Mouse (Mus musculus): ENCODE measurements around the gene Clec16a.

The Clec16a gene

DNA sequence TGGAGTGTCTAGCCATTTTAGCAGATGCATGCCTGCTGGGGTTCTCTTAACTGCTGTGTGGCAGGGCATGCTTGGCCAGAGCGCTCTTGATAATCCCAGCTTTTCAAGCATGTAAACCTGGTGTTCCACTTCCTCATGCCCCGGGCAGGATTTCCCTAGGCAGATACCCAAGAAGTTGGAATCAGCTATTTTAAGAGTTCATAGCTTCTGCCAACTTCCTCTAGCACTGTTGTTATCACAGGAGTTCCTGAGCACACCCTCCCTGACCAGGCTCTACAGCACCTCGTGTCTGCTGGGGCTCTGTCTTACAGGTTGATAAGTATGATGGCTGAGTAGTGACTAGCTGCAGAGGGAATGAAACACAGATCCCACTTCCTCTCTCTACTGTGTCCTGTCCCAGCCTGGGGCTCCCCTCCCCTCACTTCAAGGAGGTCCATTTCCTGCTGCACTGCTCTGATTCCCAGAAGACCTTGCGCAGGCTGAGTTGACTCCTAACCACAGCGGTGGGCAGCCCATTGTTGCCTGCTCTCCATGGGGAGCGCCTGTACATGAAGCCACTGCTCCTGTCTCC is 144.7 kb downstream of the Clec16a start:
- peak; percentile 38 for DNase-seq

DNA sequence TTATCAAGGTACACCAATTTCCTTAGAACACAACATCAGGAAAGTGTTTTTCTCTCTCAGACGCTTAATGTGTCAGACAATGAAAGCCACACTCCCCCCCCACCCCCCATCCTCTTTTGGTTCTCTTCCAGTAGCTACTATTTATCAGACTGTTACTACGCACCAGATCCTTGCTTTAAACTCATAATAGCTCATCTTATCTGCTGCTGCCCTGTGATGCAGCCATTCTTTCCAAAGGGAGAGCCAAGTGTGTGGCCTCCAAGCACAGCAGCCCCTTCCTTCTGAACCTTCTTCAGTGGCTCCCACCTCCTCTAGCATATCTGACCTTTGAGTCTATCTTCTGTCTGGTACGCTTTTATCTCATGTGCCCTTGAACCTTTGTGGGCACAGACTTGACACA is 145.3 kb downstream of the Clec16a start:
- DNase-seq, result peak; percentile 9

DNA sequence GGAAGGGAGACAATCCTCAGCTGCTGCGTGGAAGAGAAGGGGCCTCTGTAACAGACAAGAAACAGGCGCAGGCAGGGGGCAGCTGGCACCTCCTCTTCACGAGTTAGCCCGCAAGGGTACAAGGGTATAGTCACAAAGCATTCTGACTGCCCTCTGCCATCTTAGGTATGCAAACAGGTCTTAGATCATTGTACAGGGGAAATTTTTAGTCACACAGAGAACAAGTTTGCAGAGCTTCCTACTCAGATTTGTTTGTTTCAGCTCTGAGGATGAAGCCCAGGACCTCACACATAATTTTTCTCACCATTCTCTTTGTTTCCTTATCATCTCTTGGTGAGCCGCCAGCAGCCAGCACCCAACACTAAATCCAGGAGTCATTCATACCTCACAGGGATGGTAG is 146.6 kb downstream of the Clec16a start:
- no peak for DNase-seq

DNA sequence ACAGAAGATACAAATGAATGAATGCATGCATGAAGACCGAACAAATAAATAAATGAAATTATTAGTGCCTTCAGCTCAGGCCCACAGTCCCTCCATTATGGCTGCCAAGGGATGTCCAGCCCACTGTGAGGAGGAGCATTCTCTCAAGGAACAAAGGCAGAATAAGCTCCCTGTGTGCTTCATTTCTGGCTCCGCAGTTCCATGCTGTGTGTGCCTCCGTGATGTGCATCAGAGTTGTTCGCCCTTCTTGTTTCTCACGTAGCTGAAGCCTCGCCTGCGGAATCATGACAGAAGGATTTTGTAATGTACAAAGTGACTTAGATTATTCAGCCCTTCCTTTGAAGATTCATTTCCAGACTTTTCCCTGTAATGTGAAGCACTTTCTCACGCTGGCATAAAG is 147.7 kb downstream of the Clec16a start:
- no peak for DNase-seq

DNA sequence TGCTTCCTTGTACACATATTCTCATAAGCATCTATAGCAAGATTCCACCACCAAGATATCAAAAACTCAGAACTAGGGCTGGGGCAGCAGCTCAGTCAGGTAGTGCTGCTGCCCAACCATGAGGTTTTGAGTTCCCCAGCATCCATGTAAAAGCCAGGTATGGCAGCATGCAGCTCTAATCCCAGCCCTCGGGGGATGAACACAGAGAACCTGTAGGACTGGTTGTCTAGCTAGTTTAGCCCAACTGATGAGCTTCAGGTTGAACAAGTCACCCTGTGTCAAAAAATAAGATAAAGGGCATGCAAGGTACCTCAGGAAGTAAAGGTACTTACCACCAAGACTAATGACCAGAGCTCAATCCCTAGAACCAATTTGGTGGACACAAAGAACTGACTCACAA is 148.3 kb downstream of the Clec16a start:
- DNase-seq, result no peak

DNA sequence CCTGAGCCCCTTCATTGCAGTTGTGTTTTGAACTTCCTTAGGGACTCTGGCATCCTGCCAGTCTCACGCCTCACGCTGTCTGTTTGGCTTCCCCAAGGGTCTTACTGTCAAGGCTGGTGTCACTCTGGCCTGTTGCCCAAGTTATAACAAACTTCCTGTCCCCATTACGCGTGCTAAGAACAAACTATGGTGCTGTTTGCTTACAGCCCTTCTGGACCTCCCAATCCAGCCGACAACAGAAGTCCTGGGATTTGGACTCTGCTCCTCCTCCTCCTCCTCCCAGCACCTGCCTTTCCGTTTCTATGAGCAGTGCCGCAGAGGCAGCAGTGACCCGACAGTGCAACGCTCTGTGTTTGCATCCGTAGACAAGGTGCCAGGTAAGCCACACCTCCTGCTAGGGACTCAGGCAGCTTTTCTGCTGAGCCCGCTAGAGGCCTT is 149.3 kb downstream of the Clec16a start:
- peak; percentile 40 for DNase-seq

DNA sequence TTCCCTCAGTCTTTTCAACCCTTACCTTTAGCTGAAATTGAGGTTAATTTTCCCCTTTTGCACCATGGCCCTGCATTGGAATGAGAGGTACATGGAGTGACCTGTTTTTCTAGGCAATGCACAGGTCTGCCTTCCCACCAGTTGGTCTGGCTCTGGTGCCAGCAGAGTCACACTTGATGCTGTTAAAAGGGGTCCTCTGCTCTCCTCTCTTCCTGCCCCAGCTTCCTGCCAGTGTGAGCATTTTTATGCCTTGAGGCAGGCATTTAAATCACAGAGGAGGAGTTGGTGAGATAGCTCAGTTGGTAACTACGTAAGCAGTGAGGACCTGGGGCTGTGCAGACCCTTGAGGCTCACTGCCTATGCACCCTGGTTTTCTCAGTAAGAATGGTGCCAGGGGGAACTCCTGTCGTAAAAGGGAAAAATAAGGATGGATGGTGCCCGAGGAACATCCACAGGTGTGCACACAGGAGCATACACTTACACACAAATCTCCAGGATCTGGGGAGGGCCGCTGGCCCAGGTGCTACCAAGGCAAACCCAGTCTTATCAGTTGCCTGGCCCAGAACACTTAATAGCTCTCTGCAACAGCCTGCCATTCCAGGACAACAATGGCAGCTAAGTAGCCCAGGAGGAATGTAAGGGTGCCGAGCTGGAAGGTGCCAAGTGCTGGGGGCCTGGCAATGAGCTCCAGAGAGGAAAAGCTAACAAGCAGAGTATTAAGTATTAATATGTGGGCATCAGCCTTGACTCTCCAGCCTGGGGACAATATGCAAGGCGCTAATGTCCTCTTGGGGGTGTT is 152.9 kb downstream of the Clec16a start:
- no peak for DNase-seq

DNA sequence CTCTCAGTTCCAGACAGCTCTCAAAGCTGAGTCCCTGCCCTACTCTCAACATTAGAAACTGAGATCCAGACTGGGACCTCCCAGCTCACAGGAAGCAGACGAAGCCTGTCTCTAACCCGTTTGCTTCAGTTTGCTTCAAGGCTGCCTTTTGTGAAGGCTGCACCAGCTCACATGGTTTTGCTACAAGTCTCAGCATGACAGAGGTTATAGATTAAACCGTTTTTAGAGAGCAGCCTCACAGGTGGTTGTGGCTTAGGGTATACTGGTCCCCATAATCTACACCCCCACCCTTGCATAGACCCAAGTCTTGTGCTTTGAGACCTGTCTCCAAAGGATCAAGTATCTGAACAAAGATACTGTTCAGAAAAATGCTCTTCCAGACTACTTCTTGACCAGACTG is 154.2 kb downstream of the Clec16a start:
- DNase-seq, result no peak

DNA sequence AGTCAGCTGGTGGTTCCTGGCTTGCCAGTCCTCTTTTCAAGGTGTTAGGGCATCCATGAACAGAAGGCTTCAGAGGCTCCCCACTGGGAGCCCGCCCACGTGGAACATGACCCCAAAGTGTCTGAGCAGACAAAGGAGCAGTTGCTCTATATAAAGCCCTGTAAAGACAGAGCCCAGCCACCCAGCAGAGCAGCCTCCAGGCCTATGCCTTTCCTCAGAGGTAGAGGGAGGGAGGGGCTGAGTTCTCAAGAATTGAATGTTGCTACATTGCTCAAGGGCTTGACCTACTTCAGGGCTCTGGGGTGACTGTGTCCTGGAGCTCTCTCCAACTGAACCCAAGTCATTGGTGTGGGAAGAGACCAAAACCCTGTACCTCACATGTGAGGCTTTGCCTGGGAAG is 155.0 kb downstream of the Clec16a start:
- no peak for DNase-seq

DNA sequence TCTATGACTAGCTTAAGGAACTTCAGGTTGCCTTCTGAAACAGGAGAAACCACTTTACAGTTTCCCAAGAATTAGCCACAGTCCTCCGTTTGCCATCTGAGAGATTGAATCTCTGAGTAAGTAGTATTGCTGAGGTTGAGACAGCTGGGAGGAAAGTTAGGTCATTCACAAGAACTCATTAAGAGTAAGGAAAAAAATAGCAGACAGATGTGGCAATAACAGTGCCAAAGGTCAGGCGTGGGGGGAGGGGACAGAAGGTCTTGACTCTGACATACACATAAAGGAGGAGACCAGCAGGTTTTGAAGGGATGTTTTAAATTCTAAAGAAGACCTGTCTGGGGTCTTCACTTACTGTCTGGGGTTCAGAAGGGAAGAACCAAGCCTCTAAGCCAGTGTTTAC is 157.3 kb downstream of the Clec16a start:
- no peak for DNase-seq

DNA sequence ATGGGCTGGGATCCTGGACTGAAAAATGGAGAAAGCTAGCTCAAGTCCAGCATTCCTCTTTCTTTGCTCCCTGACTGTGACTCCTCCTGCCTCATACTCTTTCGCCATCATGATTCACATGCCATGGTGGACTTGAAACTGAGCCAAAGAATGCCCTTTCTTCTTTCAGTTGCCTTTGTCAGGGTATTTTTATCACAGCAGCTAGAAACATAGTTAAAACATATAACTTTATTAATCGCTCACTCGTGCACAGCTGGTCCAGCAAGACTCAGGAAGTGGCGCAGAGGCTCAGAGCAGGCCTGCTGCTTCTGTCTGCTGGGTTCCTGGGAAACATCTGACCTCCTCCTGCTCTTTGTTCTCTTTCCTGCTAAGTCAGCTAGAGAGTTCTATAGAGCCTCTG is 158.8 kb downstream of the Clec16a start:
- DNase-seq, result no peak

DNA sequence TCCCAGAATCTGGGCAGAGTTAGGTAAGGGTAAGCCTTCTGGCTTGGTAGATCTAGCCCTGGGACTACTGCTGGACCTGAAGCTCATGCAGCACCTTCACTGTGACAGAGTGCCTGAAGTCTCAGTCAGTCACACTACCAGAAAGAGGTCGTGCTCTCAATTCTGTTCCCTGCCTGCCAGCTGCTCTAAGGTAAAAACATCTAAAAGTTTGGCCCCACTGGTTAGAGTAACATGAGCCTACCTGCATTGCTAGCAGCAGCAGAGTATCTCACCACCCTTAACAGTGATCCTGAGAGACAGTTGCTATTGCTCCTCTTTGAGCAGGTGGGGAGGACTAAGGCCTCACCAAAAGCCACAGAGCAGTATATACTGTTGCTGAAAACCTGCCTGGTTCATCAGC is 160.3 kb downstream of the Clec16a start:
- DNase-seq, result no peak

DNA sequence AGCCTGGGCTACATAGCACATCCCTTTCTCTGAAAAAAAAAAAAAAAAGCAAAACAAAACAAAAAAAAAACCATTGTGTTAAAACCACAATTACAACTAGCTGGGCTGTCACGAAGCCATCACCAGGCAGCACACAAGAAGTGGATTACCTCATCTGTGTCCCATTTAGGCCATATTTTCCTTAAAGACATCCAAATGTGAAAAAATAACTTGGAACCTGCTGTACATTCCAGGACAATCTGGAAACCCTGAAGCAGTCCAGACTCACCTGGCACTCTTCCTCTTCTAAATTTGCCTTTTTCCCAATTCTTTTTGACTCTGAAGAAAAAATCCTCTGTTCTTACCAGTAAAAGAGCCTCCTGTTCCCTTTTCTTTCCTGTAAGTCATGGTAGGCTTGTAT is 166.4 kb downstream of the Clec16a start:
- DNase-seq, result no peak

DNA sequence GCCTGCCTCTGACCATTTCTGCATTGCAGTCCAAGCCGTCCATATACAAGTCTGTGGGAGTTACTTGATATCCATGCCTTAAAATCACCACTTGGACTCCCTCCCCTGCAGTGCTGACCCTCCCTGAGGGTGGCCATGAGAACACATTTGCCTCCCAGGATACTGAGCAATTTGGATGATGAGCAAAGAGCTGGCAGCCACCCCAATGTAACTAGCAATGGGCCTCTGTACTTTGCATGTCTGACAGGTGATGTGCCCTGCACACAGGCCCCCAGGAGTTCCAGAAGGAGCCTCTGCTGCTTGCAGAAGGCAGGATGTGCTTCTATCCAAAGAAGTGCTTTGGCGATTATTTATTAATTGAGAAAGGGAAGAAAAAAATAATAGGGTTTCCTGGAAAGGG is 167.9 kb downstream of the Clec16a start:
- DNase-seq, result no peak

DNA sequence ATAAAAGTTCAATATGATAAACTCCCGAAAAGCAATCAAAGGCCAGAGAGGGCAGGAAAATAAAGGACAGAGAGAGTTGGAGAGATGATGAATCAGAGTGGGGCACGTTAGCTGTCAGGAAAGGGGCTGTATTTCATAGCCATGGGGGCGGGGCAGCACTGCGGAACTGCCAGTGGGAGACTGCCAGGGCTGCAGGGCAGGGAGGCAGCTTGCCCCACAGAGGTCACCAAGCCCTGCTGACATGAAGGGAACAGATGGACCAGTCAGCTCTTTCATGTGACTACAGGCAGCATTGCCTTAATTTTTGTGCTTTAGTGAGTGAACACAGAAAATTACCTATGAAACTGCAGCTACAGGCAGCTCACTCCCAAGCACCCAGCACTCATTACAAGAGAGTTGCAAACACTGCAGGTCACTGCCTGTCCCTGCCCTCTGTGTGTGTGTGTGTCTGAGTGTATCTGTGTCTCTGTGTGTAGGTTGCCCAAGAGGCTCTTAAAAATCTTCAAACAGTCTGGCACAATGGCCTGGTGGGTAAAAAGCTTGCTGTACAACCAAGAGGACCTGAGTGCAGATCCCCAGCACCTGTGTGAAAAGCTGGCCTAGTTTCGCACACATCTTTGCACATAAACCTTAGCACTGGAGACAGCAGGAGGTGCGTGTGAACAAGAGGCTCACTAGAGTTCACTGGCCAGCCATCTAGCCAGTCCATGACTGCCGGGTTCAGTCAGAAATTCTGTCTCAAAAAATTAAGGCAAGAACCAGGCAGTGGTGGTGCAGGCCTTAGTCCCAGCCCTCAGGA is 168.5 kb downstream of the Clec16a start:
- no peak for DNase-seq

DNA sequence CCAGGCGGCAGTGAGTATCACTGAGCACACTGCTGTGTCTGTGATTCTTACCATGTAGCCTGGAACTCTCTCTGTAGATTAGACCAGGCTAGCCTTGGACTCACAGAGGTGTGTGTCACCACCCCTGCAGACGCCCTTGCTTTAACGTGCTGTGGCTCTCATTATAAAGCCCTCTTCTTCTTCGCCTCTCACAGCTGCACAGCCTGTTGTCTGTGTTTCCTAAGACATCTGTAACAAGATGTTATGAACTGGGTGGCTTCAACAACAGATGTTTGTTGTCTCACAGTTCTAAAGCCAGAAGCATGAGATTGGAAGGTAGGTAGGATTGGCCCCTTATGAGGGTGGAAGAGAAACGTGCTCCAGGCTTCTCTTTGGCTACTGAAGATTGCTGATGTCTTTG is 170.1 kb downstream of the Clec16a start:
- DNase-seq, result no peak

DNA sequence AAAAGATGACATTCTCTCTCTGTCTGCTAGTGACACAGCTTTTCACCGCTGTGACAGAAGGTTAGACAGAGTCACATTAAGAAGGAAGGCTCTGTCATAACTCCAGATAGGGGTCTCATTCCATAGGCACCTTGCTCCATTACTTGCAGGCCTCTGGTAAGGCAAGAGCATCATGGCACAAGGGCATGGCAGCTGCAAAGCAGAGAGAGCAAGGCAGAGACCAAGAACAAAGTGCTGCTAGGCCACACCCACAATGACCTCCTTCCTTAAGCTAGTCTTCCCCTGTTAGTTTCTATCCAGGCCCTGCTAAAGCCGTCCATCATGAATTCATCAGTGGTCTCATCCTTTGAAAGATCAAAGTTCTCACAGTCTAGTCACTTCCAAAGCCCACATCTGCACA is 170.5 kb downstream of the Clec16a start:
- DNase-seq, result no peak

DNA sequence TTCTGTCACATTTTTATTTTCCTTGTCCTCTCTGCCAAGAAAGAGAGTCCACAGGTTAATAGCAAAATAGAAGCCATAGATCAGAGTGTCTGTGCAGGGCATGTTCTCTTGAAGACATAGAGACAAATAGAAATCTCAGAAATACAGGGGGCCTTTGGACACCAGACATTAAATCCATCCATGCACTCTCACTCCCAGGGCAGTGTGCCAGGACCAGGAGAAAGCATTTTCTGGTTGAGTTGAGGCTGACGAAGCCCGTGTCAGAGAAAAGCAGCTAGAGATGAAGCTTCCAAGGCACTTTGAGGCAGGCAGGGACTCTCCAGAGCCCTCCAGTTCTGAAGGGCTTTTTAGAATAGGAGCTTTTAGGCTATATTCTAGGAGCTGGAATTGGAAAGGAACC is 171.6 kb downstream of the Clec16a start:
- DNase-seq, result no peak

DNA sequence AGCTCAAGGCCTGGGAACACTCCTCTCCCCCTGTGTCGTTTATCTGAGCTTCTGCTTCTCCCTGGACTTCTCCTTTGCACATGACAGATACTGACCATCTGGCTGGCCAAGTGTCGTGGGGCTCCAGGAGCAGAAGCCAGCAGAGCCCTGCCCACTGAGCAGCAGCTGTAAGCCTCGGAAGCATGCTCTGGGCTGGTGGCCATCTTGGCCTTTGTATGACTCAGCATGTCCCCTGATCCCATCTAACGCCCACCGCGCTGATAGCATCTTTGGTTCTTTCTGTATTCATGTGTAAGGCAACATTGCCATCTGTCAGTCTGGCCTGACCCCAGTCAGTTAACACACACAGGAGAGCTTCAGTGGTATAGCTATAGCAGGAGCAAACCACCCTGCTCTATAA is 174.8 kb downstream of the Clec16a start:
- DNase-seq, result no peak

DNA sequence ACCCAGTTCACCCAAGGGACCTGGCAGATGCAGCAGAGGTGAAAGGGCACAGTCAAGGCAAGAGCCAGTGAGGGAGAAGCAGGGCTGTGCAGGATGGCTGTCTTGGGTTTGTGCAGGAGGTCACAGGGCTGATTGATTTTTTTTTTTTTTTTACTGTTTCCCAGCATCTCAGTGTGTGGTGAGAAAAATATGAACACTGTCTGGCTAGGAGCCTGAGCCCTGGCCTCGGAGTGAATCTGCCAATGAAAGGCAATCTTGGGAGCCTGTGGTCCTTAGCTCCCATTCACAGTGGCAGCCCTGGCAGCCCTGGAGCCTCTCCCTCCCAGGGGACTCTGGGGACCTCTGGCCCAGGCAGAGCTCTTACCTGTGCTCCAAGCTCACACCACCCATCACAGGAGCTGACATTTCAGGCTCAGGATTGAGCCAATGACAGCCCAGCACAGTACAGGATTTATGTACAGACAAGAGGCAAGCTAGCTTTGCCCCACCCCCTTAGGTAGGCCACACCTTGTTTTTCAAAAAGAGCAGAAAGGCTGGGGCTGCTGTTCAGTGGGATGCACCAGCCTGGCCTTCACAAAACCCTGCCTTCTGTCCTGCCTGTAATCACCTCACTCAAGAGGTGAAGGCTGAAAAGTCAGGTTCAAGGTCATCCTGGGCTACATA is 177.9 kb downstream of the Clec16a start:
- DNase-seq, result no peak

DNA sequence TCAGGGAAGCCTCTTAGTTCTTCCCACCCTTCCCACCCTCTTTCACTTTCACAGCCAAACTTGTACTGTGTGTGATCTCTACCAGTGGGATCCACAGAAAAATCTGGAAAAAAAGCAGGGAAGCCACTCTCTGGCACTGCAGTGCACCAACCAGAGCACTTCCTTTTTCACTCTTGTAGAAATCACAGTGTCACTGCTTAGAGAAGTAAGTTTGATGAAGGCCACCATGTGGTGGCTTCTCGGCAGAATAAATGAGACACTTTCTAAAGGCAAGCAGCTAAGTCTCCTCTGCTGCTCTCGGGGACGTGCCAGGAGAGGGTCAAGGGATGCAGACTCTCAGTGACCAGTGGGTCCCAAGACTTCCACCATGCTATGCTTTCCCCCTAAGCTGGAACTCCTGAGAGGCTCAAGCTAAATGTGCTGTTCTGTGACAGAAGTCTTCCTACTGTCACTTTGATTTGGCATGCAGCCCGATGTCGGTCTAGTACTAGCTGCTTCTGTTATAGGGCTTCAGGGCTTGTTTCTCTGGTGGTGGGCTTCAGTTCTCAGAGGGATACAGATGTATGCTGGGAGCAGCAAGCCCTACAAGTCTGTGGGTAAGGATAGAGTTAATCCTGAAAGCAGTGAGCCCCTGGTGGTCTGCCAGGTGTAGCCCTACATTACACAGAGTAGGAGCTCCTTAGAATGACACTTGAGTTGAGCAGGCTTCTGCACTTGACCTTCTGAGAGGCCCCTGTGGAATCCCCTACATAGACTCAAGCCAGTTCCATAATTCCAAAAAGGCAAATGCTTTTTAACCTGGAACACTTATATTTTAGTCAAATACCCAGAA is 178.9 kb downstream of the Clec16a start:
- DNase-seq, result no peak

DNA sequence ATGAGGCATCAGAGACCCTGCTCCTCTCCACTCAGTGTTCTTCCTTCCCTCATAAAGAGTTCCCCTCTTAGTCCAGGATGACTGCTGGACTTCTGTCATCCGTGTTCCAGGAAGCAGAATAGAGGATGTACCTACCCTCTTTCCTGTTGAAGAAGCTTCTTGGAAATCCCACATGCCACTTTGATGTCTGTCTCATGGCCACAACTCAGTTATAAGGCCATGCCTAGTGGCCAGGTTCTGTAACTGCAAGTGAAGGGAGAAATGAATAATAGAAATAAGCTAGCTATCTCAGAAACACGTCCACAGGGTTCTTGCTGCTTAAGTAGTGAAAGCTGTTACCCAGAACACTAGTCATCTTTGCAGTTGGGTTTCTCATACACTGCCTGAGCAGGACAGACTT is 180.0 kb downstream of the Clec16a start:
- no peak for DNase-seq

DNA sequence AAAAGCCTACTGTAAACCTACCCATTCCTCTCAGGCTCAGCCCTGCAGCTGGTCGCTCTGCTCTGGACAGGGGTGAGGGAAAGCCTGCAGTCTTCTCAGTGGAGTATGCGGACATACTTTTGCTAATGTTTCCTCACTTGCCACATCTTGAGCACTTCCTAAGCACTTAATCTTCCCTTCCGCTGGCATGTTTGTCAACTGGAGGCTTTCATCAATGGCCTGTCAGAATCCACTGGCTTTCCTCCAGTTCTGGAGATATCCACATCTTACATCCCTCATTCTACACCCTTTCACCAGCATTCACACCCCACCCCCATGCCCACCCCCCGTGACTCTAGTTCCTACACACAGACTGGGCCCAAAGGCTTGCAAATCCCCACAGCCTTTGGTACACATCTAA is 182.5 kb downstream of the Clec16a start:
- DNase-seq, result no peak
